Mouse (Mus musculus) sigmoid colon, adult 10 weeks (tissue): ENCODE results near the gene Nt5m. TPM values are rescaled to one million over a fixed set of nuclear protein-coding genes. Genes with fewer than 3 reads are reported as not detected.

Experiments
- polyA plus RNA-seq: library from polyadenylated mRNA; stranded (reverse); fragments of 350-450 nt; fragmentation: Illumina TruSeq; extraction: RNeasy Lipid Tissue Mini Kit (QIAGEN cat#74804); gene quantifications from one replicate; pipeline ENCODE4 v1.2.3, GENCODE M21; 2014; ENCODE audit warnings: low read depth, low replicate concordance

Gene Nt5m
- 2.5 TPM for polyA plus RNA-seq

DNA sequence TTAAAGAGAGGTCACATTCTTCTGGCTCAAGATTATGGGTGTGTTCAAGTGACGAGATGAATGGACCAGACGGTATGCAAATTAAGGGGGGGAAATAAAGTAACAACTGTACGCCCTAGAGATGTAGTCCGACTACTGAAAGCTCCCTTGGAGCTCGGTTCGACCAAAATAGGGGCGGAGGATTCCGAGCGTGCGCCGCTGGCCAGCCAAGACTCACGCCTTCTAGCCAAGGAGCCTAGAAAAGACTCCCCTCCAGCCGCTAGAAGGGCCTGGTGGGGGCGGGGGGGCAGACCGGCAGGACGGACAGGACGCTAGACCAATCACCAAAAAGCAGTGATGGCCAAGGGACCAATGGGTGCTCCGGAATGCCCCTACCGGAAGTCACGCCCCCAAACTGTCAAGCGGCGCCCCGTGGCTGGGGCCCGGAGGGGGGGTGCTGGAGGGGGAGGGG lies at the start of gene Nt5m:
Gene Nt5m, plus strand, starts transcription at position 440 of the 451 bp plus-strand sequence.

GRCm38 (mm10) chr11:59809670-59810474 lies 29.4 kb upstream of the Nt5m start, which contains the start of gene Flcn:
TSS of gene Flcn (minus strand) at chr11:59810016.

GRCm38 (mm10) chr11:59839459-59840126 lies 346 bp downstream of the Nt5m start, which contains the start of gene Cops3:
TSS of gene Cops3 (minus strand) at chr11:59839838.

Other genes starting within 250 kb of the Nt5m start
- gene Olfr223, start 246.2 kb upstream of the Nt5m start, polyA plus RNA-seq: not detected
- 28.1 TPM for gene Mprip, start 178.1 kb upstream of the Nt5m start, polyA plus RNA-seq
- not detected for gene Pld6, start 51.8 kb upstream of the Nt5m start, polyA plus RNA-seq
- gene Flcn, start 29.4 kb upstream of the Nt5m start, polyA plus RNA-seq: 3.4 TPM
- 162 TPM for gene Cops3, start 391 bp downstream of the Nt5m start, polyA plus RNA-seq
- gene Med9, start 108.8 kb downstream of the Nt5m start, polyA plus RNA-seq: 6.7 TPM
- 5.2 TPM for gene Rasd1, start 125.5 kb downstream of the Nt5m start, polyA plus RNA-seq
- gene Pemt, start 207.0 kb downstream of the Nt5m start, polyA plus RNA-seq: not detected